Mouse (Mus musculus) thymus, adult 2 months (tissue): ENCODE data around the gene Capn9. TPM values are rescaled to one million over a fixed set of nuclear protein-coding genes. Genes with fewer than 3 reads are reported as not detected.

Experiments used
- DNase-seq: peaks from one replicate; pipeline ENCODE4 v3.0.0; 2021
- H3K27ac ChIP-seq: fragments of 200-500 bp; 2 replicates; pipeline ENCODE4 v1.5.1; 2012; ENCODE audit warnings: low read length, control low read depth; ENCODE audit not compliant: control insufficient read depth, insufficient read depth
- H3K27me3 ChIP-seq: fragments of 200-500 bp; 2 replicates; pipeline ENCODE4 v1.6.1; 2012; ENCODE audit warnings: mild to moderate bottlenecking, low read length, moderate library complexity, mixed read lengths; ENCODE audit not compliant: control insufficient read depth, insufficient read depth
- H3K36me3 ChIP-seq: fragments of 200-500 bp; 2 replicates; pipeline ENCODE4 v1.6.1; 2012; ENCODE audit warnings: mild to moderate bottlenecking, low read length, moderate library complexity; ENCODE audit not compliant: control insufficient read depth, insufficient read depth
- H3K4me1 ChIP-seq: fragments of 200-500 bp; replicated peaks from 2 replicates; pipeline ENCODE4 v1.6.1; 2012; ENCODE audit warnings: low read length; ENCODE audit not compliant: control insufficient read depth, insufficient read depth
- H3K4me3 ChIP-seq: fragments of 200-500 bp; 2 replicates; pipeline ENCODE4 v1.5.1; 2012; ENCODE audit warnings: mild to moderate bottlenecking, low read length, control low read depth, moderate library complexity; ENCODE audit not compliant: control insufficient read depth, insufficient read depth
- CTCF ChIP-seq: fragments of 200-500 bp; IDR thresholded peaks from 2 replicates; pipeline ENCODE4 v1.5.1; 2012; ENCODE audit warnings: mild to moderate bottlenecking, control low read depth, low read length, moderate library complexity, borderline replicate concordance; ENCODE audit not compliant: control insufficient read depth, poor library complexity, insufficient read depth; ENCODE audit errors: extremely low read depth
- POLR2A ChIP-seq: fragments of 200-500 bp; IDR thresholded peaks from 2 replicates; pipeline ENCODE4 v1.6.1; 2012; ENCODE audit warnings: mild to moderate bottlenecking, low read length, control low read depth, moderate library complexity; ENCODE audit not compliant: control insufficient read depth, poor library complexity, insufficient read depth; ENCODE audit errors: extremely low read depth
- WGBS: fragments of 180-500 bp; shearing (Covaris S2); methylation state at CpG from one replicate; pipeline ENCODE4 v1.1.7; 2018; 5-methylcytosine and 5-hydroxymethylcytosine counted together
- polyA plus RNA-seq: library from polyadenylated mRNA; depleted of rRNA; stranded (reverse); fragments of >200 nt; gene quantifications from 2 replicates; pipeline ENCODE4 v1.2.3, GENCODE M21; 2012

Gene Capn9
- polyA plus RNA-seq, 1 experiment, result 0.13 TPM

DNA sequence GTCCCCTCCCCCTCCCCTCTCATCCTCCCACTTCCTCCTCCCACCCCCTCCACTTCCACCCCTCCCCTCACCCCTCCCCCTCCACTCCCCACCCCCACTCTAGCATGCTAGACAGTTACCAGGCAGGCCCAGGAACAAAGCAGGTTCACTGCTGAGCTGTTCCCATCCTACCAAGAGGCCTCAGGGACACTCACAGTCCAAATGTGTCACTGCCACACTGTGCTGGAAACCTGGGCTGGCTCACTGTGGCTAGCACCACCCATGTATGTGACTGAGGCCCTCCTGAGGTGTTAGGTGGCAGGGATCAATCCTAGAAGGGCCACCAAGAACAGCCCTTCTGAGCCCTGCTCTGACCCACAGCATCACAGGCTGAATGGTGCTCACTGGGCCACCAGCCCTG lies 72.4 kb downstream of the Capn9 start:
- no peaks in the 10 kb centered on the region for H3K36me3 ChIP-seq
- no peak overlapping the region for H3K4me3 ChIP-seq
- no peak overlapping the region for H3K27ac ChIP-seq
- no peaks in the 10 kb centered on the region for H3K27me3 ChIP-seq
- no peak for DNase-seq
- H3K4me1 ChIP-seq, result peaks cover 4% of the 10 kb centered on the region; the same call in 1 of the 2 replicates
- TF ChIP-seq POLR2A (no peak), CTCF (no peak)

DNA sequence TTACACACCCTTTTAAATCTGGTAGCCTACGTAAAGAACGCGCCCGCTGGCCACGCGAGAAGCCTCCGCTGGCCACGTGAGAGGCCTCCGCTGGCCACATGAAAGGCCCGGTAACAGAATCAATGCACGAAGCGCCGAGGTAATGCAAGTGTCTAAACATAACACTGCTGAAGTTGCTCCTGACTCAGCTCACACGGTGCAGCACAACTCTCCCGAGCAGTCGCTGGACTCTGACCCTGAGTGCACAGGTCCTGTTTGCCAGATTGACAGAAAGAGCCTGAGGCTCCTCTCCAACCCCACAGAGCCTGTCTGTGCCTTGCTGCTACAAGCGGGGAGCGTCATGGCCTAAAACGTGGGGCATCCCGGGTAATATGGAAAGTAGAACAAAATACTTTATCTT lies 75.9 kb downstream of the Capn9 start:
- 91% methylated on average over 20 of the region's 20 CpGs for WGBS
- TF ChIP-seq CTCF (no peak), POLR2A (no peak)
- Histone ChIP-seq H3K27ac (no peak overlapping the region), H3K4me3 (no peak overlapping the region), H3K36me3 (no peaks in the 10 kb centered on the region), H3K27me3 (no peaks in the 10 kb centered on the region), H3K4me1 (peaks cover 4% of the 10 kb centered on the region; the same call in 1 of the 2 replicates)
- DNase-seq, result no peak

DNA sequence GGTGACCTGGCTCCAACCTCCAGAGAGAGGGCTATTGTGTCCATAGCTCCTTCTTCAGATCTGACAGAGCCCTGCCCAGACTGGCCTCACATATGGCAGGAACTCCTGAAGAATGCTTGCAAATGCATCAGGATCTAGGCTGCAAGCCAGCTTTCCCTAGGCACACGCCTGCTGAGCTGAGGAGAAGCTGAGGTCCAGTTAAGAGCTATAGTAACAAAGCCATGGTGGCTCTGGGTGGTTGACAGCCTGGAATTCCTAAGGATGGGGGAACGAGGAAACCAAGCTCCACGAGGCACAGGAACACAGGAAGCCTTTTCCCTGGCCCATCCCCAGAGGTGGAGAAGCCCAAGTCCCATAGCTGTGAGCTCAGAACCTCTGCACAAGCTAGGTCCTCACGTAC lies 76.6 kb downstream of the Capn9 start:
- Histone ChIP-seq H3K27ac (no peak overlapping the region), H3K4me1 (peaks cover 4% of the 10 kb centered on the region; the same call in 1 of the 2 replicates), H3K4me3 (no peak overlapping the region), H3K27me3 (no peaks in the 10 kb centered on the region), H3K36me3 (no peaks in the 10 kb centered on the region)
- no peak for DNase-seq
- WGBS, result 80% methylated on average over 4 of the region's 4 CpGs
- TF ChIP-seq POLR2A, result no peak
- TF ChIP-seq CTCF, result no peak

DNA sequence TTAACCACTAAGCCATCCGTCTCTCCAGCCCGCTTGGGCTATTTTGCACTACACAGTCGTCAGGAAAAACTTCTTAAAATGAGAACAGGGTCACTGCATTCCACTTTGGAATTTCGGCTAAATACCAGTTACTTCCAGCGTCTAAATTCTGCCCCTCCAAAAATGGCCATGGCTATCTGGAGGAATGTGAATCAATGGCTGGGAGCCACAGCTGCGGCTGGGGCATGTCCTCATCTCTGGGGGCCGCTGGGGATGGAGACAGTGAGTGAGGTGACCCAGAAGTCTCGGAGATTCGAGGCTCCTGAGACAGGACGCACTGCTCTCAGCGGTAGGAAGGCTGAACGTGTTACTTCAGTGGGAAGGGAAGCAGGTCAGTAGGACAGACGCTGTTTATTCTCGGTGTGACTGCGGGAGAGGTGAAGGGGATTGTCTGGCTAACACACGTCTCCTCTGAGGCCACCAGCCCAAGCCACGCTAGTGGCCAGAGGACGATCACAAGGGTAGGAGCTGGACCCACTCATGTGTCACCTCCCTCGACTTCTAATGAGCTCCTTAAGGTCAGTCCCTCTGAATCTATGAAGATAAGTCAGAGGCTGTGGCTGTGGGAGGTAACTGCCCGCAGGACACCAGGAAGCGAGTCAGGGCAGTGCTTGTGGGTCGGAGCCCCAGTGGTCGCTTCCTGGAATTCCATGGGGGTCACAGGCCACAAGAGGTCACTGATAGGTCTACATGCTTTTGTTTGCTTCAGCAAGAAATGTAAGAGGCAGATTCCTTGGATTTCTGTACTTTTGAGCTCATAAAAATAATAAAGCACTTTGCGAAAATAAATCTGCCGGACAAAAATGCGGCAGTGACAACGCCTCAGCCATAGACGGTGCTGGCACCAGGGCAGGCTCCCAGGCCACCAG lies 77.9 kb downstream of the Capn9 start:
- no peak for DNase-seq
- Histone ChIP-seq H3K4me3 (no peak overlapping the region), H3K4me1 (no peaks in the 10 kb centered on the region), H3K27me3 (no peaks in the 10 kb centered on the region), H3K36me3 (no peaks in the 10 kb centered on the region), H3K27ac (no peak overlapping the region)
- 95% methylated on average over 28 of the region's 28 CpGs for WGBS
- TF ChIP-seq POLR2A, result no peak
- TF ChIP-seq CTCF, result no peak

DNA sequence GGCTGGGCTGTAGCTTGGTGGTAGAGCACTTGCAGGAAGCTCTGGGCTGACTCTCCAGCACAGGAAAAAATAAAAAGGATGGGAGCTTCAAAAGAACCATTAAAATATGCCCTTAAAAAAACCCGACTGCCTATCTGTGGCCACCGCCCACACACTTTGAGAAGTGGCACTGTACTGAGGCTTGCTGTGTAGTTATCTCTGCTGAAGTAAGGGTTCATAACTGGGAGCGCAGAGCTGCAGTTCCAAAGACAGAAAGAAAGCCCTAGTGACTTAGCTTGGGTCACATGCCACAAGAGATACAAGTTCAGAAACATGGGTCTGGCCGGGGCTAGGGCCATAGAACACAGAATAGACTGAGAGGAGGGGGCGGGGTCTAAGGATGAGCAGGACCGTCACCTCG lies 82.0 kb downstream of the Capn9 start:
- peaks cover 9% of the 10 kb centered on the region for H3K4me1 ChIP-seq
- no peak overlapping the region for H3K27ac ChIP-seq
- 82% methylated on average over 7 of the region's 7 CpGs for WGBS
- H3K36me3 ChIP-seq, result no peaks in the 10 kb centered on the region
- no peaks in the 10 kb centered on the region; the same call in 1 of the 2 replicates for H3K27me3 ChIP-seq
- TF ChIP-seq CTCF, result no peak
- TF ChIP-seq POLR2A, result no peak
- no peak overlapping the region for H3K4me3 ChIP-seq
- no peak for DNase-seq

DNA sequence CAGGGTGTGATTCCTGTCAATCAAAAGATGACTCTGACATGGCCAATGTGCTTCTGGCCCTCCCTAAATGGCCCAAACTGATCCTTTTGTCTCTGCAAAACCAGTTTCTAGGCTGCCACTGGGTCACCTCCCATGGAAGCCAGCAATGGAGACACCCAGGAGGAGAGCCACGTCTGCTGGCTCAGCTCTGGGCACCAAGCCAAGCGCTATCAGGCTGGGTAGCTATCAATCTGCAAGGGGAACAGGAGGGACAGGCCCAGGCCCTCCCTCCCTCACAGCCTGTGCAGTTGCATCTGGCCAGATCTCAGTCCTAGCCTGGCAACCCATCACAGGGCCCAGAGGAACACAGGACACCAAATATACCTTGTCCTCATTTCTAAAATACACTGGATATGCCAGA lies 82.5 kb downstream of the Capn9 start:
- H3K36me3 ChIP-seq, result no peaks in the 10 kb centered on the region
- no peaks in the 10 kb centered on the region; the same call in 1 of the 2 replicates for H3K27me3 ChIP-seq
- no peak for DNase-seq
- WGBS, result 75% methylated on average over 2 of the region's 2 CpGs
- TF ChIP-seq POLR2A (no peak), CTCF (no peak)
- H3K27ac ChIP-seq, result no peak overlapping the region
- no peak overlapping the region for H3K4me3 ChIP-seq
- peaks cover 10% of the 10 kb centered on the region for H3K4me1 ChIP-seq
